Mouse (Mus musculus) skeletal muscle tissue, adult 2 months (tissue): ENCODE measurements around the gene Pld5.
"Not testable (repeated sequence)": the region's sequence is repeated elsewhere in the genome, so short reads cannot be mapped to it uniquely, and the experiment has no call there.

ENCODE experiments used
- DNase-seq: peaks from one replicate; pipeline ENCODE4 v3.0.0-alpha.2; 2012; ENCODE audit warnings: low read depth, low spot score

Gene Pld5

GRCm38 (mm10) chr1:176043056-176043455 is 232.1 kb downstream of the Pld5 start:
- no peak for DNase-seq

GRCm38 (mm10) chr1:176039923-176040322 is 235.2 kb downstream of the Pld5 start:
- no peak for DNase-seq

- no peak for DNase-seq
Observed at GRCm38 (mm10) chr1:176036028-176036427, 239.1 kb downstream of the Pld5 start.

- DNase-seq = no peak
Observed at GRCm38 (mm10) chr1:176034699-176035098, 240.4 kb downstream of the Pld5 start.

- DNase-seq = no peak
Observed at GRCm38 (mm10) chr1:176033698-176034097, 241.4 kb downstream of the Pld5 start.

- DNase-seq = no peak
Observed at GRCm38 (mm10) chr1:176029063-176029462, 246.0 kb downstream of the Pld5 start.

- DNase-seq = no peak
Observed at GRCm38 (mm10) chr1:176028397-176028796, 246.7 kb downstream of the Pld5 start.

- no peak for DNase-seq
Observed at GRCm38 (mm10) chr1:176024501-176024900, 250.6 kb downstream of the Pld5 start.

- DNase-seq = no peak
Observed at GRCm38 (mm10) chr1:176018523-176018922, 256.6 kb downstream of the Pld5 start.

DNA sequence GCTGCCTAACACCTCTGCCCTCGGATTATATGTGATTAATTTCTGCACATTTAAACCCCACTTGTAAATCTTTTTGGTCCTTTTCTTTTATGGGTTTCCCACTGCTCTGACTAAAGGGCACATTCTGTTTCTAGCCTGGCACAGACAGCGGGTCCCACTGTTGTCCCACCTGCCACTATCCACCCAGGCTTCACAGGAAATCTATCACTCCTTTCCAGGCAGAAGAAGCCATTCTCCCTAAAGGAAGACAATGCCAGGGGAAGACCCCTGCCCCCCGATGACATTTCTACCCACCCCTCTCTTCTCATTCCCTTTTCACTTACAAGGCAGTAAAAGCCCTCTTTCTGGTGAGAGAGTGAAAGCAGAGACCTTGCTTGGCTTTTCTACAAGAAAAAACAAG is 259.0 kb downstream of the Pld5 start:
- DNase-seq = no peak

DNA sequence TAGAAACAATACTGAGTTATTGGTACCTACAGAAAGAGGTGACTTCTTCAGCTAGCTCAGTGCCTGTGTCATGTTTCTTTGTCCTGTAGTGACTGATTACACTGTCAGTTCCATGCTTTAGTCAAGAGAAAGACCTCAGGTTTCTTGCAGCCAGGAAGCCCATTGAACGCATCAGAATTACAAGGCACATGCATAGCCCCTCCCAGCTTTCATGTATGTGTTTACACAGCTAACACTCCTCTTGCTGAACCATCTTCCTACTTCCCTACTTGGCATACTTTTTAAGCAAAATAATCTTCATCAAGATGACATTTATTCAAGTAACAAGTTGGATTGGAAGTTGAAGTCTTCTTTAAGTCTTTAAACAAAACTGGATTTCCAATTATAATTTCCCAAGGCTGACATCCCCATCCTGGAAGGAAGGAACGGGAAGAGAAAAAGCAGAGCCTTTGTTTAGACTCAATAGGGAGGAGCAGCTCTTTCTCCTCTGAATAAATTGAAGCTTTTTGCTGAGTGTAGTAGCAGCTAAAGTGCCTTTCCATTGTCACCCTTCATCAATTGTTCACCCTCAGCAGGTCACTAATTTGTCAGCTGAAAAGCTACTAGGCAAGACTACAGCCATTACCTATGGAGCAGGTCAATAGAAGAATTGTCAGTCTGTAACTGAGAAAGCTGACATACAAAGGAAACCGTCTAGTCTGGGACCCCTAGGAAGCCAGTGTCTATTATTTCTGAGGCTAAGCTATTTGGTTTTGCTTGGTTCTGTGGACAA is 261.4 kb downstream of the Pld5 start:
- DNase-seq = no peak

DNA sequence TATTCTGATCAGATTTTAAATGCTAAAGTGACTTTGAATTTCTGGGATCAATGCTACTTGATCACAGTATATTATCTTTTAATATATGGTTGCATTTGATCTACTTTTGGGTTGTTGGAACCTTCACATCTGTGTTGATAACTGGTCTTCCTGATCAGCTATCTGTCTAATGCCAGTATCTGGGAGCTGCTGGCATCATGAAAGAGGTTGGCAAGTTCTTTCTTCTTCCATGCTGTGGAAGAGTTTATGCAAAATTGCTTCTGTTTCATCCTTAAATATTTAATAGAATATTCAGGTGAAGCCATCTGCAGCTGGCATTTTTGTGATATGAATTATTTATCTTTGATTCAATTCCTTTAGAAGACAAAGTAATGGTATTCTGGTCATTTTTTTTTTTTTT is 263.6 kb downstream of the Pld5 start:
- no peak for DNase-seq

- DNase-seq = no peak
Observed at GRCm38 (mm10) chr1:176011072-176011471, 264.0 kb downstream of the Pld5 start.

GRCm38 (mm10) chr1:176008411-176008810 is 266.7 kb downstream of the Pld5 start:
- DNase-seq = no peak

- no peak for DNase-seq
Observed at GRCm38 (mm10) chr1:176000599-176000998, 274.5 kb downstream of the Pld5 start.

DNA sequence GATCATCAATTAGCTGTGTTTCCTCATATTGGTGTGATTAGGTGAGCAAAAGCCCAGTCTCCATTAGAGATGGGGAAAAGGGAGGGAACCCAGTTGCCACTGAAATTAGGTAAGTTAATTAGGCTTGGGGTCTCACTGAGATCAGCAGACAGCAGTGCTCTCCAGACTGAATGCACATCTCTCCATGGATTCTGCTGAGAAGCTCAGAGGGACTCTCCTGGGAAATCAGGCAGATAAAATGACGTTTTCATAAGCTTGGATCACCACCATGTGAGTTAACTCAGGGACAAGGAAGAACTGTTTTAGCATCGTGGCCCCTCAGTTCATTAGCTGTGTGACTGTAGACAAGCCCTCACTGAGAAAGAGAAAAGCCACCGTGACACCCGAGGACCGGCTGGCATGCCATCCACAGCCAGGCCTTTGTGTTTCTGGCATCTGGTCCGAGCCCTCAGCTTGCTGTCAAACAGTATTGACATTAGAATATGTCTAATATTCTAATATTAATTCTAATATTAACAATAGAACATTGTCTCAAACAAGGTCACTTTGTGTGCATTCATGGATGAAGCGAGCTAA is 277.9 kb downstream of the Pld5 start:
- no peak for DNase-seq

DNA sequence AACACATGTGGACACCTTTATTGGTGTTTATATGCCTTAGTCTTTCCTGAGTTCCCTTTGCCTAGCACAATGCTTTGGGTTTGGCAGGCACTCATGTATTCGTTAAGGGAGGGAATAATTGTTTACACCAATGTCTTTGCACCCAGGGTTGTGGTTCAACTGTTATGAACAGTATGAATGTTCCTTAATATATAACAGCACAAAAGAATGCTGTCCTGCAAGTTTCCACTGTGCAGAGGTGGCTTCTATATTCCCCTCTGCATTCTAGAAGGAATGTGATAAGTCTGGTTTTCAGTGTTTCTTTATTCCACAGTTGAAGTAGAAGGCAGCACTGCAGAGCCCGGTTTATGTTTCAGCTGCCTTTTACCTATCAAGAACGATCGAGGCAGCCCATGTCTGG is 286.2 kb downstream of the Pld5 start:
- no peak for DNase-seq

GRCm38 (mm10) chr1:175988448-175988847 is 286.7 kb downstream of the Pld5 start:
- no peak for DNase-seq

- DNase-seq = not testable (repeated sequence)
Observed at GRCm38 (mm10) chr1:175979014-175979413, 296.1 kb downstream of the Pld5 start, which contains the start of gene Rbm8a2. Gene Rbm8a2 (minus strand): TSS chr1:175979114.

DNA sequence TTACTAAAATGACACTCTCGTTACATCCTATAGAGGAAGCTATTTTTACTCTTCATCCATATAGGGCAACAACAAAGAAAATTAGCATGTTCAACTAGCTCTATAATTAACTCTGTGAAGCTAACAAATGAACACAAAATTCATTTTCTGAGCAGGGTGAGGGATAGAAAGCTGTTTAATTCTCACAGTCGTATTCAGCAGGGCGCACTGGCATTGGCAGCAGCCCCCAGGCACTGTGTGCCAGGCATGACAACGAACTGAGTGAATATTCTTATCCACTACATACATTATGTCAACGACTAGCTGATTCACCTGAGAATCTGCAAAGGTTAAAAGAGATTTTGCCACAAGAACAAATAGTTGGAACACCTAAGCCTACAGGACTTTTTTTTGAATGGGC is 304.4 kb downstream of the Pld5 start:
- DNase-seq = no peak

DNA sequence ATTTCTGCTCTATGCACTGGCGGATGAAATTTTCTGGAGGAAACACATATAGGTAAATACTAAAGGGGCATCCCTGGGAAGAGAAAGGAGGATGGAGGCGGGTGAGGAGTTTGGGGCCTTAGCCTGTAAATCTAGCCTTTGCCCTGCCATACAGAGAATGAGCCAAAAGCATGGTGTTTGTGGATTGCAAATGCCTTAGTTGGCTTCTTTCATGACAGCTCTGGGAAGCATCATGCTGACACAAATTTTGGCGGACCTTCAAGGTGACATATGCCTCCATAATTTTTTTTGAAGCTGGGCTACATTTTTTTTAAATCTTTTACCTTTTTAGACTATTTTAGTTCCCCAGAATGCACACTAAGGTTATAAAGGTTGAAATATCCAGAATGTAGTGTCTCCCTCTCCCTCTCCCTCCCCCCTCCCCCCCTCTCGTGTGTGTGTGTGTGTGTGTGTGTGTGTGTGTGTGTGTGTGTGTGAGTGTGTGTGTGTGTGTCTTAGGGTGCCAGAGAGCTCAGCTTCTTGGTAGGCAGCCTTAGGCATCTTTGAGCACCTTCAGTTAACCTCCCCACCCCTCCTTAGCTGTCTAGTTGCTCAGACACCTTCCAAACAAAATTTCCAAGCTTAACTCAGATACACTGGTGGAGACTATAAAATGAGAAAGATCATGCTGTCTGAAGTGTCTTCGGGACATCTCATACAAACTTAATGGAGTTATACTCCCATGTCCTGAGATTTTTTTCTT is 307.9 kb downstream of the Pld5 start:
- DNase-seq = no peak

GRCm38 (mm10) chr1:175961786-175962185 is 313.3 kb downstream of the Pld5 start:
- no peak for DNase-seq

GRCm38 (mm10) chr1:175950851-175951250 is 324.3 kb downstream of the Pld5 start:
- DNase-seq = no peak
